Mouse (Mus musculus) embryonic facial prominence, embryonic 15.5 days (tissue): ENCODE results near the gene Aoc2. TPM values are rescaled to one million over a fixed set of nuclear protein-coding genes. Genes with fewer than 3 reads are reported as not detected.
"Not testable (repeated sequence)": the region's sequence is repeated elsewhere in the genome, so short reads cannot be mapped to it uniquely, and the experiment has no call there.

Experiments used
- ATAC-seq: fragments of 200-750 bp; cut with Nextera tagmentation; 2 replicates; pipeline ENCODE4 v1.8.0; 2017; ENCODE audit warnings: low read depth, moderate TSS enrichment; ENCODE audit not compliant: insufficient number of reproducible peaks, low FRiP score, low TSS enrichment
- H3K27ac ChIP-seq: fragments of 300-500 bp; sonication (generic); replicated peaks from 2 replicates; pipeline ENCODE4 v1.5.1; 2015; ENCODE audit warnings: mild to moderate bottlenecking, inconsistent platforms
- H3K27me3 ChIP-seq: fragments of 300-500 bp; sonication (generic); 2 replicates; pipeline ENCODE4 v1.6.1; 2015; ENCODE audit warnings: inconsistent platforms
- H3K36me3 ChIP-seq: fragments of 300-500 bp; sonication (generic); 2 replicates; pipeline ENCODE4 v1.6.1; 2015; ENCODE audit warnings: mild to moderate bottlenecking, inconsistent platforms
- H3K4me1 ChIP-seq: fragments of 300-500 bp; sonication (generic); 2 replicates; pipeline ENCODE4 v1.6.1; 2015; ENCODE audit warnings: inconsistent platforms
- H3K4me2 ChIP-seq: fragments of 300-500 bp; sonication (generic); replicated peaks from 2 replicates; pipeline ENCODE4 v1.6.1; 2015; ENCODE audit warnings: mild to moderate bottlenecking, inconsistent platforms
- H3K4me3 ChIP-seq: fragments of 300-500 bp; sonication (generic); replicated peaks from 2 replicates; pipeline ENCODE4 v1.5.1; 2015; ENCODE audit warnings: mild to moderate bottlenecking, inconsistent platforms
- H3K9ac ChIP-seq: fragments of 300-500 bp; sonication (generic); 2 replicates; pipeline ENCODE4 v1.6.1; 2015; ENCODE audit warnings: inconsistent platforms
- H3K9me3 ChIP-seq: fragments of 300-500 bp; sonication (generic); replicated peaks from 2 replicates; pipeline ENCODE4 v1.6.1; 2016; ENCODE audit warnings: inconsistent platforms
- WGBS: fragments of 180-500 bp; shearing (Covaris S2); methylation state at CpG from one replicate; pipeline ENCODE4 v1.1.7; 2015; 5-methylcytosine and 5-hydroxymethylcytosine counted together
- polyA plus RNA-seq: library from polyadenylated mRNA; unstranded; fragments of >200 nt; fragmentation: Nextera tagmentation; extraction: Ambion mirVana; gene quantifications from 2 replicates; pipeline ENCODE4 v1.2.1, GENCODE M21; 2015

Gene Aoc2
- polyA plus RNA-seq, 1 experiment from 2014 or later = 1.6 TPM

DNA sequence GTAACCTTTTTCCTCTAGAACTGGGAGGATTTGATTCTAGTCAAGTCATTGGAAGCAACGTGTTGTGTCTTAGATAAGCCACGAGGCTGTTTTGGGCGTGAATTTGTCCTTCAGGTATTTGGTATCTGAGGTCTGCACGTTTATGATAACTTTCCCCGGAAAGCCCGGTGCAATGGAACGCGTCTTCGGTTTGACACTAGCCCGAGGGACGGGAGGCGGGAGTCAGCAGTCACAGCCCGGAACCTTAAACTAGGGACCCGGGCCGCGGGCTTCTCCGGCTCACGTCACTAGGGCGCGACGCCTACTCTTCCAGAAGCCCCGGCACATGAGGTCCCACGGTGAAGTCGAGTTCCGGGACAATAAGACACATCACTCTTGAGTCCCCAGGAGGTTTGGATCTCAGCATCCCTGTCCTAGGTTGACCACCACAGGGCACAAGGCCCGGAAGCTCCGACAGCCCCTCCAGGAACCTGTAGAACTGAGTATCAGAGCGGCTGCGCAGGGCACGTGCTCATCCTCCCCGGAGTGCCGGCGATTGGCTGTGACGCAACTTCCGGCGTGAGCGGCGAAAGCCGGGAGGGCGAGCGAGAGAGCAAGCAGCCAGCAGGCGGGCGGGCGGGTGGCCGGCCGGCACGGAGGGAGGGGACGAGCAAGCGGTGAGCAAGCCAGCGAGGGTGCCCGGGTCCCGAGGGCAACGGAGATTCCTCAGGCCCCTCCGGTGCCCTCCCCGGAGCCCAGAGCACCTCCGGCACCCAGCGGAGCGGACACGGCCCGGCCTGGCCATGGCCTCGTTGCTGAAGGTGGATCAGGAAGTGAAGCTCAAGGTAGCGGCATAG is 9.0 kb upstream of the Aoc2 start, which contains the start of gene Psme3:
Psme3 (plus strand) TSS at position 549 of the 836 bp plus-strand sequence.
- WGBS = under 1% methylated on average over 62 of the region's 62 CpGs
- peak; percentile 89 for ATAC-seq
- H3K9ac ChIP-seq = peak within 1 kb of the TSS; percentile 89

GRCm38 (mm10) chr11:101316501-101316917 is 8.4 kb upstream of the Aoc2 start:
- H3K36me3 ChIP-seq = peaks cover 38% of the 10 kb centered on the region
- ATAC-seq = peak; percentile 31
- WGBS = under 1% methylated on average over 17 of the region's 17 CpGs

More for the DNA sequence above, 9.0 kb upstream of the Aoc2 start, which contains the start of gene Psme3:
- peak within 1 kb of the TSS; percentile 95 for H3K4me3 ChIP-seq
- H3K4me1 ChIP-seq = peaks cover 15% of the 10 kb centered on the region
- peak within 1 kb of the TSS; percentile 93 for H3K4me2 ChIP-seq
- no peaks in the 10 kb centered on the region for H3K27me3 ChIP-seq
- H3K36me3 ChIP-seq = peaks cover 31% of the 10 kb centered on the region
- no peaks in the 10 kb centered on the region for H3K9me3 ChIP-seq
- H3K27ac ChIP-seq = peak within 1 kb of the TSS; percentile 74

GRCm38 (mm10) chr11:101323609-101324008 is 1.3 kb upstream of the Aoc2 start:
- H3K4me2 ChIP-seq = no peak overlapping the region
- no peak overlapping the region for H3K9ac ChIP-seq
- peaks cover 75% of the 10 kb centered on the region for H3K36me3 ChIP-seq
- H3K4me1 ChIP-seq = peaks cover 5% of the 10 kb centered on the region; the same call in 1 of the 2 replicates
- WGBS = 9% methylated on average over 4 of the region's 4 CpGs
- no peak overlapping the region for H3K27ac ChIP-seq
- H3K4me3 ChIP-seq = no peak overlapping the region
- H3K9me3 ChIP-seq = no peaks in the 10 kb centered on the region
- no peaks in the 10 kb centered on the region for H3K27me3 ChIP-seq
- ATAC-seq = no peak

More at GRCm38 (mm10) chr11:101316501-101316917, 8.4 kb upstream of the Aoc2 start:
- Histone ChIP-seq H3K27ac (peak overlapping the region; percentile 74), H3K4me1 (peaks cover 15% of the 10 kb centered on the region), H3K4me3 (peak overlapping the region; percentile 95), H3K27me3 (no peaks in the 10 kb centered on the region), H3K9ac (peak overlapping the region; percentile 89), H3K9me3 (no peaks in the 10 kb centered on the region), H3K4me2 (peak overlapping the region; percentile 93)

- not testable (repeated sequence) for H3K9me3 ChIP-seq, H3K27ac ChIP-seq, H3K27me3 ChIP-seq, H3K4me2 ChIP-seq, ATAC-seq, H3K4me3 ChIP-seq, H3K9ac ChIP-seq
- 90% methylated on average over 11 of the region's 11 CpGs for WGBS
- Histone ChIP-seq H3K36me3 (peaks cover 59% of the 10 kb centered on the region), H3K4me1 (peaks cover 12% of the 10 kb centered on the region; the same call in 1 of the 2 replicates)
These were observed 338 bp downstream of the Aoc2 start for GRCm38 (mm10) chr11:101325201-101325600.

GRCm38 (mm10) chr11:101326147-101326546 is 1.3 kb downstream of the Aoc2 start:
- Histone ChIP-seq H3K9me3 (no peaks in the 10 kb centered on the region), H3K9ac (no peak overlapping the region), H3K27me3 (no peaks in the 10 kb centered on the region), H3K4me2 (no peak overlapping the region), H3K27ac (no peak overlapping the region), H3K36me3 (peaks cover 50% of the 10 kb centered on the region), H3K4me3 (no peak overlapping the region), H3K4me1 (peaks cover 16% of the 10 kb centered on the region; the same call in 1 of the 2 replicates)
- 85% methylated on average over 11 of the region's 11 CpGs for WGBS
- ATAC-seq = no peak

DNA sequence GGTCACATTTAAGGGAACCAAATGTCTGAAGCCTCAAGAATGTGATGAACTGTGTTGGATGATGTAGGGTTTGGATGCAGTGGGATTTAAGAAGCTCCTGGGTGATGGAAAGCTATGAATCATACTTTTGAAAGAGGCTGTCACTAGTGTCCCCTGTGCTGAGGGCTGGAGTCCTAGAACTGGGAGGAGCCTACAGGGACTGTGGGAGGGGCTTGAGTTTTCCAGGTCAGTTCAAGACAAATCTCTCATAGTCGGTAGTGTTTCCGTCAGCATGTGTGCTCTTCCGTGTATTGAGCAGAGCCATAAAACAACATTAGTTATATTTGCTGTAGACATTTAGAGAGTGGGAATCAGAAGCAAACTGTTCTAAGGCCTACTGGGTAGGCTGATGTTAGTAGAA is 2.4 kb downstream of the Aoc2 start:
- Histone ChIP-seq H3K4me3 (no peak overlapping the region), H3K36me3 (peaks cover 38% of the 10 kb centered on the region), H3K4me1 (peaks cover 18% of the 10 kb centered on the region; the same call in 1 of the 2 replicates), H3K9ac (no peak overlapping the region), H3K27ac (no peak overlapping the region), H3K9me3 (no peaks in the 10 kb centered on the region), H3K27me3 (no peaks in the 10 kb centered on the region), H3K4me2 (no peak overlapping the region)
- ATAC-seq = no peak
- WGBS = 48% methylated on average over 3 of the region's 3 CpGs

DNA sequence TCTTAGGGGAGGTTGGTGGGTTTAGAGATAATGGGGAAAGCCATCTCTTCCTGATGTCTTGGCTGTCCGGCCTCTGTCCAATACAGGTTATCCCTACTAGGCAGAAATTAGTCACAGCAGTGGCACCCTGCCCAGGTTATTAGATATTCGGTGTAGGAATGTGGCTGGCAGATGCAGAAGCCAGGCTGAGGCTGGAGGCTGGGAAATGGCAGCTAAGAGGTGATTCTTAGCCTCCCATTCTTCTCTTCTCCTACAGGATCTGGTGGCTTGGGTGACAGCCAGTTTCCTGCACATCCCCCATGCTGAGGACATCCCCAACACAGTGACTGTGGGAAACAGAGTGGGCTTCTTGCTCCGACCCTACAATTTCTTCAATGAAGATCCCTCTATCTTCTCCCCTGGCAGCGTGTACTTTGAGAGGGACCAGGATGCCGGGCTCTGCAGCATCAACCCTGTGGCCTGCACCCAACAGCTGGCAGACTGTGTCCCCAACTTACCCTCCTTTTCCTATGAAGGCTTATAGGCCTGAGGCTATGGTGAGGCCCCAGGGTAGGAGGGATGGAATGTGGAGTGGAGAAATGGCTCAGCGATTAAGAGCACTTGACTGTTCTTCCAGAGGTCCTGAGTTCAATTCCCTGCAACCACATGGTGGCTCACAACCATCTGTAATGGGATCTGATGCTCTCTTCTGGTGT is 4.2 kb downstream of the Aoc2 start:
- Histone ChIP-seq H3K4me2 (no peak overlapping the region), H3K36me3 (peaks cover 20% of the 10 kb centered on the region), H3K27me3 (no peaks in the 10 kb centered on the region), H3K4me3 (no peak overlapping the region), H3K4me1 (peaks cover 18% of the 10 kb centered on the region; the same call in 1 of the 2 replicates), H3K9me3 (no peaks in the 10 kb centered on the region), H3K9ac (no peak overlapping the region), H3K27ac (peak overlapping the region; percentile 5; the same call in 1 of the 2 replicates)
- no peak for ATAC-seq
- WGBS = 61% methylated on average over 6 of the region's 6 CpGs

GRCm38 (mm10) chr11:101330371-101330924 is 5.6 kb downstream of the Aoc2 start, which contains the start of gene Aoc3:
Gene Aoc3 (plus strand): TSS chr11:101330605.
- Histone ChIP-seq H3K9me3 (no peaks in the 10 kb centered on the region), H3K4me1 (peaks cover 18% of the 10 kb centered on the region; the same call in 1 of the 2 replicates), H3K4me3 (no peak within 1 kb of the TSS), H3K9ac (no peak within 1 kb of the TSS), H3K36me3 (peaks cover 7% of the 10 kb centered on the region), H3K27ac (peak within 1 kb of the TSS; percentile 55; the same call in 1 of the 2 replicates), H3K27me3 (no peaks in the 10 kb centered on the region), H3K4me2 (no peak within 1 kb of the TSS; the same call in 1 of the 2 replicates)
- WGBS = 61% methylated on average over 7 of the region's 7 CpGs
- peak; percentile 58 for ATAC-seq

GRCm38 (mm10) chr11:101330961-101331360 is 6.1 kb downstream of the Aoc2 start:
- H3K9ac ChIP-seq, H3K4me2 ChIP-seq, H3K36me3 ChIP-seq, H3K9me3 ChIP-seq, H3K27me3 ChIP-seq, H3K4me3 ChIP-seq, ATAC-seq: not testable (repeated sequence)
- Histone ChIP-seq H3K4me1 (peaks cover 18% of the 10 kb centered on the region; the same call in 1 of the 2 replicates), H3K27ac (peak overlapping the region; percentile 55; the same call in 1 of the 2 replicates)
- 75% methylated on average over 6 of the region's 6 CpGs for WGBS

- H3K36me3 ChIP-seq = no peaks in the 10 kb centered on the region
- no peak for ATAC-seq
- H3K9me3 ChIP-seq = no peaks in the 10 kb centered on the region
- no peak overlapping the region for H3K4me2 ChIP-seq
- H3K27ac ChIP-seq = no peak overlapping the region
- no peak overlapping the region for H3K9ac ChIP-seq
- peaks cover 23% of the 10 kb centered on the region for H3K4me1 ChIP-seq
- 60% methylated on average over 3 of the region's 3 CpGs for WGBS
- H3K4me3 ChIP-seq = no peak overlapping the region
- no peaks in the 10 kb centered on the region for H3K27me3 ChIP-seq
These were observed 7.7 kb downstream of the Aoc2 start for GRCm38 (mm10) chr11:101332537-101332936.

DNA sequence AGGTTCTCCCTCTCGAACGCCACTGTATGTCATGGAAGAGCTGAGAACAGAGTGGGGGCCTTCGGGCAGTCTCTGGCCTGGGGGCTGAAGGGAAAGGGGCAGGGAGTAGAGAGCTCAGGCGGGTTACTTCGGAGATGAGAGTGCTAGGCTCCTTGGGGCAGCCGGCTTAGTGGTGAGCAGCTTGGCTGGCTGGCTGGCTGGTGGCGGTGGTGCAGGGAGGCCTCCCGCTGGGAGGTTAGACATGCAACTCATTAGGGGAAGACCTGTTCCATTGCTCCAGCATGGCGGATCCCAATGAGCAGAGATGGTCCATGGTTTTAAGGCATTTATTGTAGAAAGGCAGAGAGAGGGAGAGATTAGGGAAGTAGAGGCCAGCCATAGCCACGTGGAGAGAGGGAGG is 9.2 kb downstream of the Aoc2 start:
- ATAC-seq = no peak
- H3K4me2 ChIP-seq = no peak overlapping the region
- no peak overlapping the region for H3K9ac ChIP-seq
- H3K27me3 ChIP-seq = no peaks in the 10 kb centered on the region
- H3K4me3 ChIP-seq = no peak overlapping the region
- no peaks in the 10 kb centered on the region for H3K36me3 ChIP-seq
- H3K9me3 ChIP-seq = no peaks in the 10 kb centered on the region
- H3K27ac ChIP-seq = no peak overlapping the region
- peaks cover 28% of the 10 kb centered on the region for H3K4me1 ChIP-seq
- WGBS = 27% methylated on average over 10 of the region's 10 CpGs
